Mouse (Mus musculus): ENCODE results near the gene Epn1. TPM values are rescaled to one million over a fixed set of nuclear protein-coding genes. Genes with fewer than 3 reads are reported as not detected.
A peak's percentile ranks its signal among the peaks of the same experiment; 100 is the strongest.

Gene Epn1
- polyA plus RNA-seq, 1 experiment from 2014 or later: 63.0 TPM

- peaks cover 31% of the 10 kb centered on the region for H3K36me3 ChIP-seq
- no peak overlapping the region for H3K4me3 ChIP-seq
- H3K4me1 ChIP-seq: no peaks in the 10 kb centered on the region
- H3K27ac ChIP-seq: no peak overlapping the region
- H3K9me3 ChIP-seq: no peaks in the 10 kb centered on the region
- no peak overlapping the region for H3K4me2 ChIP-seq
- no peak overlapping the region for H3K9ac ChIP-seq
- WGBS: 86% methylated on average over 10 of the region's 10 CpGs
- no peak for ATAC-seq (ENCODE audit: insufficient number of reproducible peaks, low FRiP score, low TSS enrichment, low read depth)
- H3K27me3 ChIP-seq: no peaks in the 10 kb centered on the region
Observed at GRCm38 (mm10) chr7:5101066-5101663, 21.1 kb downstream of the Epn1 start.

- whole genome bisulfite sequencing: 85% methylated on average over 2 of the region's 2 CpGs
- H3K9ac ChIP-seq: no peak overlapping the region
- peaks cover 17% of the 10 kb centered on the region for H3K36me3 ChIP-seq
- no peaks in the 10 kb centered on the region for H3K9me3 ChIP-seq
- H3K27me3 ChIP-seq: no peaks in the 10 kb centered on the region
- H3K4me2 ChIP-seq: no peak overlapping the region
- ATAC-seq (ENCODE audit: insufficient number of reproducible peaks, low FRiP score, low TSS enrichment, low read depth): no peak
- no peak overlapping the region for H3K27ac ChIP-seq
- no peak overlapping the region for H3K4me3 ChIP-seq
- H3K4me1 ChIP-seq: no peaks in the 10 kb centered on the region
Observed at GRCm38 (mm10) chr7:5102564-5102963, 22.5 kb downstream of the Epn1 start.

- ATAC-seq (ENCODE audit: insufficient number of reproducible peaks, low FRiP score, low TSS enrichment, low read depth): no peak
- WGBS: 76% methylated on average over 4 of the region's 4 CpGs
Observed at GRCm38 (mm10) chr7:5108272-5108671, 28.2 kb downstream of the Epn1 start.

GRCm38 (mm10) chr7:5109301-5109700 lies 29.3 kb downstream of the Epn1 start:
- no peak overlapping the region for H3K9ac ChIP-seq
- ATAC-seq (ENCODE audit: insufficient number of reproducible peaks, low FRiP score, low TSS enrichment, low read depth): no peak
- no peak overlapping the region for H3K4me3 ChIP-seq
- no peaks in the 10 kb centered on the region for H3K4me1 ChIP-seq
- H3K36me3 ChIP-seq: no peaks in the 10 kb centered on the region
- whole genome bisulfite sequencing: 84% methylated on average over 8 of the region's 8 CpGs
- H3K4me2 ChIP-seq: no peak overlapping the region
- H3K27me3 ChIP-seq: no peaks in the 10 kb centered on the region
- H3K9me3 ChIP-seq: no peaks in the 10 kb centered on the region
- no peak overlapping the region for H3K27ac ChIP-seq

More at GRCm38 (mm10) chr7:5108272-5108671, 28.2 kb downstream of the Epn1 start:
- no peaks in the 10 kb centered on the region for H3K36me3 ChIP-seq
- H3K4me3 ChIP-seq: no peak overlapping the region
- H3K4me2 ChIP-seq: no peak overlapping the region
- no peaks in the 10 kb centered on the region for H3K9me3 ChIP-seq
- H3K27ac ChIP-seq: no peak overlapping the region
- no peaks in the 10 kb centered on the region for H3K4me1 ChIP-seq
- no peak overlapping the region for H3K9ac ChIP-seq
- H3K27me3 ChIP-seq: no peaks in the 10 kb centered on the region

GRCm38 (mm10) chr7:5112701-5113100 lies 32.7 kb downstream of the Epn1 start:
- WGBS: 18% methylated on average over 3 of the region's 3 CpGs
- Histone ChIP-seq H3K27ac (no peak overlapping the region), H3K27me3 (no peaks in the 10 kb centered on the region)

GRCm38 (mm10) chr7:5116850-5117249 lies 36.8 kb downstream of the Epn1 start, which contains the start of gene Rfpl4:
TSS of gene Rfpl4 (minus strand) at chr7:5116950.
- no peaks in the 10 kb centered on the region for H3K9me3 ChIP-seq
- no peak for ATAC-seq (ENCODE audit: insufficient number of reproducible peaks, low FRiP score, low TSS enrichment, low read depth)

More at GRCm38 (mm10) chr7:5112701-5113100, 32.7 kb downstream of the Epn1 start:
- Histone ChIP-seq H3K9me3 (no peaks in the 10 kb centered on the region), H3K4me1 (no peaks in the 10 kb centered on the region), H3K4me3 (no peak overlapping the region), H3K36me3 (no peaks in the 10 kb centered on the region), H3K4me2 (no peak overlapping the region), H3K9ac (no peak overlapping the region)
- ATAC-seq (ENCODE audit: insufficient number of reproducible peaks, low FRiP score, low TSS enrichment, low read depth): no peak

GRCm38 (mm10) chr7:5125078-5125477 lies 45.0 kb downstream of the Epn1 start:
- H3K27ac ChIP-seq: no peak overlapping the region
- H3K27me3 ChIP-seq: no peaks in the 10 kb centered on the region
- H3K4me1 ChIP-seq: 0 out of 2 replicates have a peak, but pooled peaks cover 3% of the 10 kb centered on the region
- no peak for ATAC-seq (ENCODE audit: insufficient number of reproducible peaks, low FRiP score, low TSS enrichment, low read depth)
- no peak overlapping the region for H3K9ac ChIP-seq
- no peaks in the 10 kb centered on the region for H3K36me3 ChIP-seq
- H3K4me3 ChIP-seq: no peak overlapping the region
- no peak overlapping the region for H3K4me2 ChIP-seq
- 86% methylated on average over 8 of the region's 8 CpGs for WGBS
- H3K9me3 ChIP-seq: no peaks in the 10 kb centered on the region

More at GRCm38 (mm10) chr7:5116850-5117249, 36.8 kb downstream of the Epn1 start, which contains the start of gene Rfpl4:
- H3K4me2 ChIP-seq: no peak within 1 kb of the TSS
- H3K27me3 ChIP-seq: no peaks in the 10 kb centered on the region
- H3K4me3 ChIP-seq: no peak within 1 kb of the TSS
- no peak within 1 kb of the TSS for H3K27ac ChIP-seq
- no peaks in the 10 kb centered on the region for H3K36me3 ChIP-seq
- H3K4me1 ChIP-seq: no peaks in the 10 kb centered on the region
- WGBS: 89% methylated on average over 3 of the region's 3 CpGs
- H3K9ac ChIP-seq: no peak within 1 kb of the TSS

GRCm38 (mm10) chr7:5125549-5126406 lies 45.7 kb downstream of the Epn1 start, which contains the start of gene Rasl2-9:
TSS of gene Rasl2-9 (minus strand) at chr7:5125950.
- WGBS: 17% methylated on average over 42 of the region's 42 CpGs
- Histone ChIP-seq H3K4me1 (0 out of 2 replicates have a peak, but pooled peaks cover 3% of the 10 kb centered on the region), H3K9ac (peak within 1 kb of the TSS; percentile 4), H3K4me3 (peak within 1 kb of the TSS; percentile 31), H3K36me3 (no peaks in the 10 kb centered on the region), H3K27me3 (no peaks in the 10 kb centered on the region), H3K9me3 (no peaks in the 10 kb centered on the region), H3K27ac (no peak within 1 kb of the TSS), H3K4me2 (peak within 1 kb of the TSS; percentile 48)
- no peak for ATAC-seq (ENCODE audit: insufficient number of reproducible peaks, low FRiP score, low TSS enrichment, low read depth)

Small RNA genes within 50 kb of the gene (microRNA-seq; reads per million reads assigned to microRNA genes)
- not detected for gene Gm26217

Other genes starting within 250 kb of the Epn1 start
- 0.32 and 0.46 TPM in 2 replicates for gene Shisa7, start 235.5 kb upstream of the Epn1 start, polyA plus RNA-seq (2015; fragmentation: Nextera tagmentation; extraction: Ambion mirVana)
- 12.7 and 12.9 TPM in 2 replicates for gene Isoc2b, start 210.0 kb upstream of the Epn1 start, polyA plus RNA-seq (2015; fragmentation: Nextera tagmentation; extraction: Ambion mirVana)
- 0.86 and 1.0 TPM in 2 replicates for gene Isoc2a, start 203.1 kb upstream of the Epn1 start, polyA plus RNA-seq (2015; fragmentation: Nextera tagmentation; extraction: Ambion mirVana)
- gene Gm36210, start 173.7 kb upstream of the Epn1 start, polyA plus RNA-seq (2015; fragmentation: Nextera tagmentation; extraction: Ambion mirVana): 0.17 TPM in 1 of 2 replicates, not detected in the other
- gene Zfp628, start 165.0 kb upstream of the Epn1 start, polyA plus RNA-seq (2015; fragmentation: Nextera tagmentation; extraction: Ambion mirVana): 3.4 TPM in 2 replicates
- 2.5 and 3.7 TPM in 2 replicates for gene Nat14, start 158.2 kb upstream of the Epn1 start, polyA plus RNA-seq (2015; fragmentation: Nextera tagmentation; extraction: Ambion mirVana)
- 15.6 and 21.9 TPM in 2 replicates for gene Ssc5d, start 154.4 kb upstream of the Epn1 start, polyA plus RNA-seq (2015; fragmentation: Nextera tagmentation; extraction: Ambion mirVana)
- 0.73 and 0.74 TPM in 2 replicates for gene Sbk2, start 115.8 kb upstream of the Epn1 start, polyA plus RNA-seq (2015; fragmentation: Nextera tagmentation; extraction: Ambion mirVana)
- gene Sbk3, start 109.1 kb upstream of the Epn1 start, polyA plus RNA-seq (2015; fragmentation: Nextera tagmentation; extraction: Ambion mirVana): not detected in 2 replicates
- 25.4 and 29.1 TPM in 2 replicates for gene Zfp579, start 84.1 kb upstream of the Epn1 start, polyA plus RNA-seq (2015; fragmentation: Nextera tagmentation; extraction: Ambion mirVana)
- 14.5 and 15.0 TPM in 2 replicates for gene Zfp524, start 65.8 kb upstream of the Epn1 start, polyA plus RNA-seq (2015; fragmentation: Nextera tagmentation; extraction: Ambion mirVana)
- 37.7 and 38.6 TPM in 2 replicates for gene Fiz1, start 65.5 kb upstream of the Epn1 start, polyA plus RNA-seq (2015; fragmentation: Nextera tagmentation; extraction: Ambion mirVana)
- 1.7 TPM in 1 of 2 replicates, not detected in the other for gene Gm44973, start 64.7 kb upstream of the Epn1 start, polyA plus RNA-seq (2015; fragmentation: Nextera tagmentation; extraction: Ambion mirVana)
- 4.9 and 6.3 TPM in 2 replicates for gene Zfp865, start 59.9 kb upstream of the Epn1 start, polyA plus RNA-seq (2015; fragmentation: Nextera tagmentation; extraction: Ambion mirVana)
- gene Ccdc106, start 59.7 kb upstream of the Epn1 start, polyA plus RNA-seq (2015; fragmentation: Nextera tagmentation; extraction: Ambion mirVana): 31.0 and 37.3 TPM in 2 replicates
- not detected in 2 replicates for gene 4632433K11Rik, start 46.1 kb upstream of the Epn1 start, polyA plus RNA-seq (2015; fragmentation: Nextera tagmentation; extraction: Ambion mirVana)
- 5.9 and 7.1 TPM in 2 replicates for gene Zfp784, start 41.8 kb upstream of the Epn1 start, polyA plus RNA-seq (2015; fragmentation: Nextera tagmentation; extraction: Ambion mirVana)
- 32.0 and 33.8 TPM in 2 replicates for gene Zfp580, start 28.7 kb upstream of the Epn1 start, polyA plus RNA-seq (2015; fragmentation: Nextera tagmentation; extraction: Ambion mirVana)
- gene U2af2, start 18.1 kb upstream of the Epn1 start, polyA plus RNA-seq (2015; fragmentation: Nextera tagmentation; extraction: Ambion mirVana): 103 and 117 TPM in 2 replicates
- gene Rfpl4, start 36.7 kb downstream of the Epn1 start, polyA plus RNA-seq (2015; fragmentation: Nextera tagmentation; extraction: Ambion mirVana): not detected in 2 replicates
- 0.59 and 0.63 TPM in 2 replicates for gene Rasl2-9, start 45.7 kb downstream of the Epn1 start, polyA plus RNA-seq (2015; fragmentation: Nextera tagmentation; extraction: Ambion mirVana)
- not detected in 2 replicates for gene Vmn1r55, start 69.4 kb downstream of the Epn1 start, polyA plus RNA-seq (2015; fragmentation: Nextera tagmentation; extraction: Ambion mirVana)
- not detected in 2 replicates for gene Vmn1r56, start 116.5 kb downstream of the Epn1 start, polyA plus RNA-seq (2015; fragmentation: Nextera tagmentation; extraction: Ambion mirVana)
- gene Vmn1r57, start 138.3 kb downstream of the Epn1 start, polyA plus RNA-seq (2015; fragmentation: Nextera tagmentation; extraction: Ambion mirVana): not detected in 2 replicates